ENCODE assay signal across 9 mouse cellular contexts in genomic region chr2:164168571-164168946, GRCm38 (mm10). TPM values are rescaled to one million over a fixed set of nuclear protein-coding genes. Genes with fewer than 3 reads are reported as not detected.
DNase-seq lines count a peak whose midpoint lies in the region; ATAC-seq and TF ChIP-seq lines count a peak whose summit lies in the region.
"Had no signal": no experiment of that assay in that cellular context is flagged by ENCODE, and none has a peak within 500 bp of the region (broad histone marks: within the 10 kb centered on the region; RNA-seq: fewer than 3 reads in every experiment).

No protein-coding gene starts in this region.

- peak overlapping the region; percentile 43 for H3K4me2 ChIP-seq in liver, embryonic 15.5 days
- H3K4me2 ChIP-seq in stomach, postnatal 0 days (replicated peaks; ENCODE audit: low read depth): peak overlapping the region; percentile 46

- peak overlapping the region; percentile 45 for H3K4me3 ChIP-seq in hindbrain, embryonic 10.5 days
- H3K4me3 ChIP-seq in liver, embryonic 15.5 days (replicated peaks): 0 out of 2 replicates have a peak overlapping the region, but pooled peaks have one; percentile 1
- H3K4me3 ChIP-seq in stomach, postnatal 0 days (ENCODE audit: low read depth, low read length): peak overlapping the region; percentile 27

- WGBS in hindbrain, embryonic 10.5 days: 9% methylated on average over 42 of the region's 42 CpGs
- 11% methylated on average over 42 of the region's 42 CpGs for WGBS in liver, embryonic 15.5 days (ENCODE audit: insufficient replicate concordance)
- 14% methylated on average over 42 of the region's 42 CpGs for WGBS in stomach, postnatal 0 days

- no peaks in the 10 kb centered on the region for H3K9me3 ChIP-seq in hindbrain, embryonic 10.5 days
- H3K9me3 ChIP-seq in liver, embryonic 15.5 days (replicated peaks): no peaks in the 10 kb centered on the region
- H3K9me3 ChIP-seq in stomach, postnatal 0 days (ENCODE audit: control insufficient read depth, low read length): no peaks in the 10 kb centered on the region

- intact Hi-C loops in left cerebral cortex, postnatal 4 days (cut with DNase I): no loop called here

- 0 out of 2 replicates have a peak overlapping the region, but pooled peaks have one; percentile 30 for H3K27ac ChIP-seq in hindbrain, embryonic 10.5 days
- no peak overlapping the region for H3K27ac ChIP-seq in liver, embryonic 15.5 days (replicated peaks)
- no peak overlapping the region for H3K27ac ChIP-seq in stomach, postnatal 0 days (replicated peaks)

- H3K9ac ChIP-seq in liver, embryonic 15.5 days: no peak overlapping the region
- H3K9ac ChIP-seq in stomach, postnatal 0 days (ENCODE audit: low read length): no peak overlapping the region

- H3K36me3 ChIP-seq in hindbrain, embryonic 10.5 days: no peaks in the 10 kb centered on the region
- no peaks in the 10 kb centered on the region for H3K36me3 ChIP-seq in liver, embryonic 15.5 days (replicated peaks)
- H3K36me3 ChIP-seq in stomach, postnatal 0 days (ENCODE audit: control insufficient read depth, insufficient read depth, low read length): no peaks in the 10 kb centered on the region

- TF ChIP-seq EP300 in stomach, postnatal 0 days (optimal IDR thresholded peaks at IDR 0.05): no peak

- ATAC-seq in liver, embryonic 15.5 days (ENCODE audit: insufficient read depth): no peak
- ATAC-seq in stomach, postnatal 0 days (ENCODE audit: low FRiP score, low TSS enrichment): 0 out of 2 replicates have a peak, but pooled peaks have one; percentile 30

- peak; percentile 31 to 39 for DNase-seq in left cerebral cortex, adult 18-20 months (ENCODE audit: low spot score in 2 of 2)
- no peak for DNase-seq in left cerebral cortex, postnatal 4 days
- peak; percentile 65 for DNase-seq in brain, adult 2 months (ENCODE audit: low read depth, low spot score)
- DNase-seq in hindbrain, embryonic 10.5 days (ENCODE audit: low spot score): peak; percentile 26
- no peak for DNase-seq in stomach, postnatal 0 days (ENCODE audit: low spot score)
- DNase-seq in cerebellum, postnatal 36 days: no peak
- DNase-seq in cerebellum, adult 9-11 months: no peak

- H3K27me3 ChIP-seq in hindbrain, embryonic 10.5 days (ENCODE audit: insufficient read depth, poor library complexity, severe bottlenecking): peaks cover 93% of the 10 kb centered on the region
- H3K27me3 ChIP-seq in liver, embryonic 15.5 days: peaks cover 79% of the 10 kb centered on the region
- peaks cover 20% of the 10 kb centered on the region; the same call in 1 of the 2 replicates for H3K27me3 ChIP-seq in stomach, postnatal 0 days (ENCODE audit: control insufficient read depth, insufficient read depth, low read length)

- H3K4me1 ChIP-seq in hindbrain, embryonic 10.5 days (replicated peaks): peaks cover 32% of the 10 kb centered on the region
- peaks cover 7% of the 10 kb centered on the region; the same call in 1 of the 2 replicates for H3K4me1 ChIP-seq in liver, embryonic 15.5 days (replicated peaks)
- no peaks in the 10 kb centered on the region for H3K4me1 ChIP-seq in stomach, postnatal 0 days (replicated peaks; ENCODE audit: control insufficient read depth, insufficient read depth)

- TF ChIP-seq CTCF in stomach, postnatal 0 days (IDR thresholded peaks at IDR 0.05; ENCODE audit: low read depth): peak; percentile 16; the same call in 1 of the 2 replicates

RNA-seq across cellular contexts. Expression of gene Kcns1, which starts 2.4 kb away (rescaled TPM):
- 10 to 100 TPM; 21.8 to 23.2 TPM for total RNA-seq in left cerebral cortex, adult 18-20 months (2021)
- 1 to 10 TPM; 8.1 to 9.0 TPM for total RNA-seq in left cerebral cortex, postnatal 4 days (2021)
- polyA plus RNA-seq in hindbrain, embryonic 10.5 days (2016; fragmentation: Nextera tagmentation; extraction: Ambion mirVana): not detected in 2 replicates
- polyA plus RNA-seq in liver, embryonic 15.5 days (2015; fragmentation: Nextera tagmentation; extraction: Ambion mirVana): not detected in 2 replicates
- polyA plus RNA-seq in stomach, postnatal 0 days (2015; fragmentation: Nextera tagmentation; extraction: Ambion mirVana): 0.19 and 0.23 TPM in 2 replicates
- total RNA-seq: neutrophil, adult 5-6 weeks had no signal

RNA-seq across cellular contexts. Expression of gene Wfdc5, which starts 14.0 kb away (rescaled TPM):
- not detected for total RNA-seq in left cerebral cortex, adult 18-20 months (2021)
- total RNA-seq in left cerebral cortex, postnatal 4 days (2021): not detected
- polyA plus RNA-seq in hindbrain, embryonic 10.5 days (2016; fragmentation: Nextera tagmentation; extraction: Ambion mirVana): not detected in 2 replicates
- polyA plus RNA-seq in liver, embryonic 15.5 days (2015; fragmentation: Nextera tagmentation; extraction: Ambion mirVana): not detected in 2 replicates
- polyA plus RNA-seq in stomach, postnatal 0 days (2015; fragmentation: Nextera tagmentation; extraction: Ambion mirVana): 63.2 and 68.6 TPM in 2 replicates
- total RNA-seq: neutrophil, adult 5-6 weeks had no signal

RNA-seq across cellular contexts. Expression of gene Wfdc12, which starts 21.8 kb away (rescaled TPM):
- total RNA-seq in left cerebral cortex, adult 18-20 months (2021): not detected
- not detected for total RNA-seq in left cerebral cortex, postnatal 4 days (2021)
- polyA plus RNA-seq in hindbrain, embryonic 10.5 days (2016; fragmentation: Nextera tagmentation; extraction: Ambion mirVana): not detected in 2 replicates
- polyA plus RNA-seq in liver, embryonic 15.5 days (2015; fragmentation: Nextera tagmentation; extraction: Ambion mirVana): not detected in 2 replicates
- 2.4 and 2.5 TPM in 2 replicates for polyA plus RNA-seq in stomach, postnatal 0 days (2015; fragmentation: Nextera tagmentation; extraction: Ambion mirVana)
- total RNA-seq: neutrophil, adult 5-6 weeks had no signal

RNA-seq across cellular contexts. Expression of gene Wfdc15a, which starts 31.4 kb away (rescaled TPM):
- not detected for total RNA-seq in left cerebral cortex, adult 18-20 months (2021)
- not detected for total RNA-seq in left cerebral cortex, postnatal 4 days (2021)
- polyA plus RNA-seq in hindbrain, embryonic 10.5 days (2016; fragmentation: Nextera tagmentation; extraction: Ambion mirVana): not detected in 2 replicates
- polyA plus RNA-seq in liver, embryonic 15.5 days (2015; fragmentation: Nextera tagmentation; extraction: Ambion mirVana): not detected in 2 replicates
- polyA plus RNA-seq in stomach, postnatal 0 days (2015; fragmentation: Nextera tagmentation; extraction: Ambion mirVana): 0.23 and 0.29 TPM in 2 replicates
- total RNA-seq: neutrophil, adult 5-6 weeks had no signal

RNA-seq across cellular contexts. Expression of gene Wfdc15b, which starts 52.9 kb away (rescaled TPM):
- total RNA-seq in left cerebral cortex, adult 18-20 months (2021): not detected
- total RNA-seq in left cerebral cortex, postnatal 4 days (2021): not detected
- not detected in 2 replicates for polyA plus RNA-seq in hindbrain, embryonic 10.5 days (2016; fragmentation: Nextera tagmentation; extraction: Ambion mirVana)
- 0.22 TPM in 1 of 2 replicates, not detected in the other for polyA plus RNA-seq in liver, embryonic 15.5 days (2015; fragmentation: Nextera tagmentation; extraction: Ambion mirVana)
- 16.2 and 20.4 TPM in 2 replicates for polyA plus RNA-seq in stomach, postnatal 0 days (2015; fragmentation: Nextera tagmentation; extraction: Ambion mirVana)
- total RNA-seq: neutrophil, adult 5-6 weeks had no signal

Comparison
In these comparisons a context has a peak if more than half of its experiments do, and no peak if none do; other contexts are left out.
1. DNase-seq: peak in left cerebral cortex, adult 18-20 months (2 of 2), brain, adult 2 months (single experiment) and hindbrain, embryonic 10.5 days (single experiment); none in left cerebral cortex, postnatal 4 days (single experiment), stomach, postnatal 0 days (single experiment), cerebellum, postnatal 36 days (0 of 2) and cerebellum, adult 9-11 months (single experiment).
2. RNA of gene Wfdc5, which starts 14.0 kb away (polyA plus RNA-seq): 63.2 to 68.6 TPM in stomach, postnatal 0 days; not detected in hindbrain, embryonic 10.5 days and not detected in liver, embryonic 15.5 days; every median in the first group is over 10 times any median in the second.
3. Peak in every context shown above with its lines, with median percentiles within 50 percentile points of each other: H3K4me3 ChIP-seq.